Comparison of ENCODE assay signal across 18 mouse cellular contexts in genomic region chr2:3817626-3818025, GRCm38 (mm10).
DNase-seq lines count a peak whose midpoint lies in the region; ATAC-seq and TF ChIP-seq lines count a peak whose summit lies in the region.
"Had no signal": no experiment of that assay in that cellular context is flagged by ENCODE, and none has a peak within 500 bp of the region (broad histone marks: within the 10 kb centered on the region; RNA-seq: fewer than 3 reads in every experiment).

No protein-coding gene starts in this region.

- H3K27me3 ChIP-seq in forebrain, postnatal 0 days (ENCODE audit: insufficient read depth, low read length) = no peaks in the 10 kb centered on the region
- H3K27me3 ChIP-seq: heart, embryonic 15.5 days; limb, embryonic 15.5 days; liver, embryonic 15.5 days; midbrain, embryonic 12.5 days; neural tube, embryonic 13.5 days had no signal

- TF ChIP-seq CTCF in forebrain, postnatal 0 days (IDR thresholded peaks at IDR 0.05; ENCODE audit: low read depth) = no peak
- no peak for TF ChIP-seq CTCF in olfactory bulb, adult 2 months (IDR thresholded peaks at IDR 0.05; ENCODE audit: insufficient read depth, low read depth, low read length)

- H3K9me3 ChIP-seq in forebrain, postnatal 0 days (ENCODE audit: low read length) = no peaks in the 10 kb centered on the region
- H3K9me3 ChIP-seq: heart, embryonic 15.5 days; limb, embryonic 15.5 days; liver, embryonic 15.5 days; midbrain, embryonic 12.5 days; neural tube, embryonic 13.5 days had no signal

- no peak overlapping the region for H3K9ac ChIP-seq in forebrain, postnatal 0 days
- H3K9ac ChIP-seq: heart, embryonic 15.5 days; limb, embryonic 15.5 days; liver, embryonic 15.5 days; midbrain, embryonic 12.5 days; neural tube, embryonic 13.5 days had no signal

- 35% methylated on average over 3 of the region's 3 CpGs for WGBS in forebrain, postnatal 0 days
- 57% methylated on average over 3 of the region's 3 CpGs for WGBS in olfactory bulb, adult 2 months

- TF ChIP-seq POLR2A in olfactory bulb, adult 2 months (IDR thresholded peaks at IDR 0.05; ENCODE audit: insufficient read depth, low read depth, low read length) = no peak

- peaks cover 7% of the 10 kb centered on the region; the same call in 1 of the 2 replicates for H3K4me1 ChIP-seq in forebrain, postnatal 0 days (ENCODE audit: insufficient read depth)
- H3K4me1 ChIP-seq in olfactory bulb, adult 2 months (ENCODE audit: control insufficient read depth, insufficient read depth, low read length) = peaks cover 8% of the 10 kb centered on the region
- H3K4me1 ChIP-seq: heart, embryonic 15.5 days; liver, embryonic 15.5 days; midbrain, embryonic 12.5 days had no signal

- H3K4me3 ChIP-seq in forebrain, postnatal 0 days (ENCODE audit: low read depth, low read length) = no peak overlapping the region
- H3K4me3 ChIP-seq in olfactory bulb, adult 2 months (ENCODE audit: insufficient read depth, low read depth, low read length) = no peak overlapping the region
- H3K4me3 ChIP-seq: heart, embryonic 15.5 days; limb, embryonic 15.5 days; liver, embryonic 15.5 days; midbrain, embryonic 12.5 days; neural tube, embryonic 13.5 days had no signal

- H3K36me3 ChIP-seq in forebrain, postnatal 0 days (ENCODE audit: insufficient read depth) = no peaks in the 10 kb centered on the region
- H3K36me3 ChIP-seq: heart, embryonic 15.5 days; limb, embryonic 15.5 days; liver, embryonic 15.5 days; midbrain, embryonic 12.5 days; neural tube, embryonic 13.5 days had no signal

- DNase-seq in cerebellum, postnatal 10 days = peak; percentile 67 to 76
- peak; percentile 46 for DNase-seq in heart, adult 11 months
- DNase-seq in heart, postnatal 4 days = no peak
- DNase-seq in forebrain, postnatal 0 days = peak; percentile 53
- DNase-seq: adrenal gland, postnatal 25 days; gastrocnemius, postnatal 14 days; kidney, adult 2 months; kidney, postnatal 10 days; thymus, postnatal 25 days had no signal

- ATAC-seq in cerebellum, adult (ENCODE audit: insufficient number of reproducible peaks, low FRiP score, low TSS enrichment) = no peak
- ATAC-seq in forebrain, postnatal 0 days = no peak
- no peak for ATAC-seq in megakaryocyte progenitor cell, adult 5-6 weeks (replicated peaks; ENCODE audit: poor library complexity)
- ATAC-seq: CD4-positive, CD25-positive, alpha-beta regulatory T cell, adult 4 months had no signal

- no peak overlapping the region for H3K4me2 ChIP-seq in forebrain, postnatal 0 days (ENCODE audit: low read depth)
- H3K4me2 ChIP-seq: heart, embryonic 15.5 days; limb, embryonic 15.5 days; liver, embryonic 15.5 days; midbrain, embryonic 12.5 days; neural tube, embryonic 13.5 days had no signal

- peak overlapping the region; percentile 84; the same call in 1 of the 2 replicates for H3K27ac ChIP-seq in forebrain, postnatal 0 days (ENCODE audit: low read depth, low read length)
- H3K27ac ChIP-seq in olfactory bulb, adult 2 months (ENCODE audit: insufficient read depth, low read depth, low read length) = peak overlapping the region; percentile 12; the same call in 1 of the 2 replicates
- H3K27ac ChIP-seq: heart, embryonic 15.5 days; limb, embryonic 15.5 days; liver, embryonic 15.5 days; midbrain, embryonic 12.5 days; neural tube, embryonic 13.5 days had no signal
